In the genomic region with DNA sequence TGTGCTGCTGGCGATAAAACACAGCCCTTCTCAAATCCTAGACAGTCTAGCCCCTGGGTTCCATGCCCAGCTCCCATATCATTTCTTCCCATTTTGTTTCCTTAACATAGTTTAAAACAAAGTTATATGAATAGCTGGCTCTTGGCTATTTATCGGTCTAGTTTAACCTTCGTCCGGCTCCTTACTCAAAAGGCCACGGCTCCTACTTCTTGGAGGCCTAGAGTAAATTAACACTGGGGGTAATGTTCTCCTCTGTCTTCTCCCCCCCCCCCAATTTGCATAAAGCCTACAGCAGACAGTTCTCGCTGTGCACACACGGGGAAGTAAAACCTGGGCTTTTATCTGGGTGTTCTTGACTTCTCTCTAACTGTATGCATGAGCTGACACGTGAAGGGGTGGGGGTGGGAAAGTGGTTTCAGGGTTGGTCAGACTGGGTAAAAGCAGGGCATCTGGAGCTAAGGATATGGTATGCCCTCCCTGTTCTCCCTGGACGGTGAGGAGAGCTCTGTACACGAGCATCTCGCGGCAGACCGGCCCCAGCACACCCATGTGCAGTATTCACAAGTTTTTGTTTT, we compare ENCODE assay signal across 10 mouse cellular contexts. TPM values are rescaled to one million over a fixed set of nuclear protein-coding genes. Genes with fewer than 3 reads are reported as not detected.
DNase-seq lines count a peak whose midpoint lies in the region; ATAC-seq and TF ChIP-seq lines count a peak whose summit lies in the region.
"Had no signal": no experiment of that assay in that cellular context is flagged by ENCODE, and none has a peak within 500 bp of the region (broad histone marks: within the 10 kb centered on the region; RNA-seq: fewer than 3 reads in every experiment).

No protein-coding gene starts in this region.

- H3K9ac ChIP-seq in forebrain, embryonic 13.5 days: no peak overlapping the region
- H3K9ac ChIP-seq in liver, postnatal 0 days (replicated peaks): no peak overlapping the region
- H3K9ac ChIP-seq: hindbrain, embryonic 14.5 days; liver, embryonic 15.5 days had no signal

- no peak for TF ChIP-seq CTCF in liver, postnatal 0 days (IDR thresholded peaks at IDR 0.05; ENCODE audit: low read depth)

- no peaks in the 10 kb centered on the region for H3K27me3 ChIP-seq in forebrain, embryonic 13.5 days
- no peaks in the 10 kb centered on the region for H3K27me3 ChIP-seq in forebrain, embryonic 10.5 days (ENCODE audit: poor library complexity, severe bottlenecking)
- H3K27me3 ChIP-seq in liver, postnatal 0 days (ENCODE audit: insufficient read depth, low read length): no peaks in the 10 kb centered on the region
- H3K27me3 ChIP-seq: liver, embryonic 15.5 days had no signal

- no peak for DNase-seq in forebrain, embryonic 10.5 days (ENCODE audit: extremely low spot score, low spot score)
- no peak for DNase-seq in liver, postnatal 0 days
- DNase-seq in liver: no peak
- no peak for DNase-seq in frontal cortex, postnatal 25 days (ENCODE audit: low spot score in 2 of 2)
- DNase-seq in right cerebral cortex, postnatal 10 days (ENCODE audit: low spot score in 2 of 2): no peak

- no peak overlapping the region for H3K27ac ChIP-seq in forebrain, embryonic 13.5 days
- no peak overlapping the region for H3K27ac ChIP-seq in forebrain, embryonic 10.5 days
- H3K27ac ChIP-seq in liver, postnatal 0 days (ENCODE audit: low read depth): peak overlapping the region; percentile 49; the same call in 1 of the 2 replicates
- H3K27ac ChIP-seq: hindbrain, embryonic 14.5 days; liver, embryonic 15.5 days had no signal

- no peaks in the 10 kb centered on the region for H3K4me1 ChIP-seq in forebrain, embryonic 13.5 days
- H3K4me1 ChIP-seq in forebrain, embryonic 10.5 days: peaks cover 19% of the 10 kb centered on the region
- H3K4me1 ChIP-seq in liver, postnatal 0 days (ENCODE audit: insufficient read depth): peaks cover 6% of the 10 kb centered on the region; the same call in 1 of the 2 replicates

- 0 out of 2 replicates have a peak, but pooled peaks have one; percentile 5 for ATAC-seq in forebrain, embryonic 13.5 days
- no peak; the same call in 1 of the 2 replicates for ATAC-seq in liver, postnatal 0 days
- peak; percentile 25 for ATAC-seq in activated CD4-positive, CD25-positive, alpha-beta regulatory T cell, adult 4 months
- peak; percentile 30 for ATAC-seq in megakaryocyte progenitor cell, adult 5-6 weeks (replicated peaks; ENCODE audit: poor library complexity)

- H3K4me2 ChIP-seq in forebrain, embryonic 13.5 days: no peak overlapping the region
- no peak overlapping the region for H3K4me2 ChIP-seq in liver, postnatal 0 days (ENCODE audit: low read depth, low read length)
- H3K4me2 ChIP-seq: hindbrain, embryonic 14.5 days had no signal

- 0 out of 2 replicates have a peak, but pooled peaks cover 7% of the 10 kb centered on the region for H3K9me3 ChIP-seq in forebrain, embryonic 13.5 days (replicated peaks)
- H3K9me3 ChIP-seq in forebrain, embryonic 10.5 days: peaks cover 17% of the 10 kb centered on the region
- 0 out of 2 replicates have a peak, but pooled peaks cover 5% of the 10 kb centered on the region for H3K9me3 ChIP-seq in liver, postnatal 0 days (ENCODE audit: low read length)
- H3K9me3 ChIP-seq: liver, embryonic 15.5 days had no signal

- H3K4me3 ChIP-seq in forebrain, embryonic 13.5 days: no peak overlapping the region
- no peak overlapping the region for H3K4me3 ChIP-seq in forebrain, embryonic 10.5 days
- H3K4me3 ChIP-seq in liver, postnatal 0 days (ENCODE audit: low read depth, low read length): no peak overlapping the region
- H3K4me3 ChIP-seq: liver, embryonic 15.5 days had no signal

- TF ChIP-seq EP300 in liver, postnatal 0 days (IDR thresholded peaks at IDR 0.05; ENCODE audit: low read depth): no peak

- 83% methylated on average over 13 of the region's 13 CpGs for WGBS in forebrain, embryonic 13.5 days
- 89% methylated on average over 13 of the region's 13 CpGs for WGBS in forebrain, embryonic 10.5 days
- WGBS in liver, postnatal 0 days (ENCODE audit: insufficient replicate concordance): 54% methylated on average over 13 of the region's 13 CpGs

- no peaks in the 10 kb centered on the region for H3K36me3 ChIP-seq in forebrain, embryonic 13.5 days (ENCODE audit: poor library complexity, severe bottlenecking)
- no peaks in the 10 kb centered on the region for H3K36me3 ChIP-seq in forebrain, embryonic 10.5 days (replicated peaks)
- no peaks in the 10 kb centered on the region for H3K36me3 ChIP-seq in liver, postnatal 0 days (replicated peaks; ENCODE audit: insufficient read depth, low read length)
- H3K36me3 ChIP-seq: liver, embryonic 15.5 days had no signal

RNA-seq across cellular contexts. Expression of a gene that starts 48.4 kb away (rescaled TPM):
- polyA plus RNA-seq in forebrain, embryonic 13.5 days (2015; fragmentation: Nextera tagmentation; extraction: Ambion mirVana): 0.14 and 0.39 TPM in 2 replicates
- 0.58 and 0.62 TPM in 2 replicates for polyA plus RNA-seq in forebrain, embryonic 10.5 days (2016; fragmentation: Nextera tagmentation; extraction: Ambion mirVana)
- polyA plus RNA-seq in liver, postnatal 0 days (2015; fragmentation: Nextera tagmentation; extraction: Ambion mirVana): 1.5 and 1.9 TPM in 2 replicates
- polyA plus RNA-seq in activated CD4-positive, CD25-positive, alpha-beta regulatory T cell, adult 4 months (2017; shearing (Covaris generic)): 10 to 100 TPM; 54.0 to 63.2 TPM
- 7.3 and 7.5 TPM in 2 replicates for total RNA-seq in megakaryocyte progenitor cell, adult 5-6 weeks (2015)
- 2.6 and 3.8 TPM in 2 replicates for total RNA-seq in megakaryocyte progenitor cell, adult 5-6 weeks (2017)

Comparison
In these comparisons a context has a peak if more than half of its experiments do, and no peak if none do; other contexts are left out.
1. RNA of a gene that starts 48.4 kb away (polyA plus RNA-seq): 54.0 to 63.2 TPM in activated CD4-positive, CD25-positive, alpha-beta regulatory T cell, adult 4 months; 1.5 to 1.9 TPM in liver, postnatal 0 days, 0.58 to 0.62 TPM in forebrain, embryonic 10.5 days and 0.14 to 0.39 TPM in forebrain, embryonic 13.5 days; every median in the first group is over 10 times any median in the second.